Mouse (Mus musculus): Measurements from ENCODE around the gene Foxo1.

DNA sequence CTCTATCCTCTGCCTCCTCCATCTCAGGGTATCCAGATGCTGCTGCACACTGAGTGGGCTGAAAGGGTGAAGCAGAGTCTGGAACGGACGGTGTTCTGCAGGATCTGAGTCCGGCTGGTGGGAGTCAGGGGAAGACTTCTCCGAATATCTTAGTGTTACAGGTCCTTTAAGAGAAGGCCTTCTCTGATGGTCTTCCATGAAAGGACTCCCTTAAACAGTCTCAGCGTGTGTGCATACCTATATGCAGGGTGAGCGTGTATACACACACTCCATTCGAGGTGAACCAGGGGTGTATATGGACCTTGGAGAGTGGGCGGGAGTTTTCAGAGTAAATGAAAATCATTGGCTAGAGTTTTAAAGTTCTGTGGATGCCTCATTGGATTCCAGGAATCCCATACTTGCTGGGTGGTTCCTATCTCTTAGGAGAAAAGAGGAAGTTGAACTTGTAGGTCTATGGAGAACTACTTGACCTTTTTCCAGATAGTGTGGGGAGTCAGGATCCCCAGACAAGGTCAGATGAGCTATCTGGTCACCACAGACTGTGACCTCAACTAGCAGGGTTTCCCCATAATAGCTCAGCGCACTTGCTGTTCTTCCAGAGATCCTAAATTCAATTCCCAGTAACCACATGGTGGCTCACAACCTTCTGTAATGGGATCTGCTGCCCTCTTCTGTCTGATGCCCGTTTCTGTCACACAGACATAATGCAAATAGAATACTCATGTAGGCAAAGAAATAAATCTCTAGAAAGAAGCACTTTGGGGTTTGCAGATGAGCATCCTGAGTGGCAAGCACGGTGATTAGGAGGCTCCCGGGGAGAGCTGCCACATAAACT lies 21.9 kb upstream of the Foxo1 start:
- TF ChIP-seq CTCF (IDR thresholded peaks at IDR 0.05; ENCODE audit: extremely low read depth, insufficient read length, insufficient replicate concordance, low read depth, low read length) (no peak), POLR2A (IDR thresholded peaks at IDR 0.05; ENCODE audit: low read depth, low read length) (no peak)

Data from small intestine, adult 2 months (tissue).